Mouse (Mus musculus) brain, adult 2 months (tissue): ENCODE results near the gene Twist2.

Experiments used
- DNase-seq: peaks from one replicate; pipeline ENCODE4 v3.0.0; 2011; ENCODE audit warnings: low read depth, low spot score

The Twist2 gene

DNA sequence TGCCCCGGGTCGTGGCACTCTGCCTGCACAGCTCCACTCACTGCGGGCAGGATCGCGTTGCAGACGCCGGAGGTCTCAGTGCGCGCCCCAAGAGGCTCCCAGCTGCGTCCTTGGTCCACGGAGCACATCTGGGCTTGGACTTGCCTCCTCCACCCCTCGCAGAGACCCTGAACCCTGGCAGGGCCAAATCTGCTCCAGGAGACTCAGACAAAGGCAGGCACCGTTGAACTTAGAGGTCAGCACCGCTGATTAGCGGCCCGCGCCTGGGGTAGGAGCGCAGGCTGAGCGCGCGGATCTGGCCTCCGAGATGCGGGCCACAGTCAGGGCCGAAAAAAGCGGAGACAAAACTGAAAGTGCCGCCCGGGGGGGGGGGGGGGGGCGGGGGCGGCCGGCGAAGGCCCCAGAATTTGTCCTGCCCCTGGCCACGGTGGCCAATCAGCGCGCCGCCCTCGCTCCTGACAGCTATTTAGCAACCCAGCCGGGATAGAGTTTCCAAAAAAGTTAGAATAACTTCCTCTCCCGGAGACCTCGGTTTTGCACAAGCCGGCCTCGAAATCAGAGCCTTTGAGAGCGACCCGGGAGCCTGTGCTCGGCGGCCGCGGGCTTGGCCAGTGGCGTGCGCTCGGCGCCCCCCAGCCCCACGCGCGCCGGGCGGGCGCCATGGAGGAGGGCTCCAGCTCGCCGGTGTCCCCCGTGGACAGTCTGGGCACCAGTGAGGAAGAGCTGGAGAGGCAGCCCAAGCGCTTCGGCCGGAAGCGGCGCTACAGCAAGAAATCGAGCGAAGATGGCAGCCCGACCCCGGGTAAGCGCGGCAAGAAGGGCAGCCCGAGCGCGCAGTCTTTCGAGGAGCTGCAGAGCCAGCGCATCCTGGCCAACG is at the start of gene Twist2:
Gene Twist2 (plus strand): TSS at position 495 of the 877 bp plus-strand sequence.
- peak; percentile 5 for DNase-seq

GRCm38 (mm10) chr1:91752931-91753330 is 48.3 kb upstream of the Twist2 start:
- peak; percentile 32 for DNase-seq

GRCm38 (mm10) chr1:91755102-91755501 is 46.2 kb upstream of the Twist2 start:
- DNase-seq: peak; percentile 82

- no peak for DNase-seq
These were observed 44.0 kb upstream of the Twist2 start for GRCm38 (mm10) chr1:91757292-91757691.

GRCm38 (mm10) chr1:91758143-91758542 is 43.1 kb upstream of the Twist2 start:
- DNase-seq: no peak

- DNase-seq: no peak
These were observed 42.4 kb upstream of the Twist2 start for GRCm38 (mm10) chr1:91758600-91759515.

DNA sequence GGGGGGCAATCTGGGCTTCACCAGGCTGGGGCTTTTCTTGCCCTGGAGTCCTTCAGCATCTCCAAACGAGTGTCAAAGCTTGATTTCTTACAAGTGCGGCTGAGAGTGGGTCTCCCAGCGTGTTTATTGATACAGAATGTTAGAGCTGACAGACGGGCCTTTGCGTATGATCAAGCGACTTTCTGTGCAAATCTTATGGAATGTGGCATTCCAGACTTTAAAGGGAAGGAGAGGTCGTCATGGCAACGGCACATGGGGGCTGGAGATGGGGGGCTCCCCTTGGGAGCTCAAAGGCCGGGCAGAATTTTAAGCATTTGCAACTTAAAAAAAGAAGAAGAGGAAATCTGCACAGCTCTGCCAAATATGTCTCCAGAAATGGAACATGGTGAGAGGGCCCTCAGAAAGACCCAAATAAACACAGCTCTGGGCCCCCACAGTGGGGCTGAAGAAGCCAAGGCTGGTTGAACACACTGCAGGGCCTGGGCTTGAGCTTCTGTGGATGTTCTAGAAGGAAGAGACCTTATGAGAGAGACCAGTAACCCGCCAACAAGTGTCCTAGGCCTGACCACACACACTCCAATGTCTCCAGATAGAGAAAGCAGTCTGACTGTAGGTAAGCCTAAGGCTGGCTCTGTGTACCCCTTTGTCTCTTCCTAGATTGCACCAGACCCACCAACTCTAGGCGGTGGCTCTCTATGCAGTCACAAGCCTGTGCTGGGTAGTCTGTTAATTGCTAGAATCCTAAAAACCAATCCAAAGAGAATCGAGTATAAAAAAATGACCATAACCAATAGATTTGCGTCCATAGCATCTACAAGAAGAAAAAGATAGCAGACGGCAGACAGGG is 40.9 kb upstream of the Twist2 start:
- DNase-seq: peak; percentile 22

GRCm38 (mm10) chr1:91762528-91763091 is 38.7 kb upstream of the Twist2 start:
- no peak for DNase-seq

DNA sequence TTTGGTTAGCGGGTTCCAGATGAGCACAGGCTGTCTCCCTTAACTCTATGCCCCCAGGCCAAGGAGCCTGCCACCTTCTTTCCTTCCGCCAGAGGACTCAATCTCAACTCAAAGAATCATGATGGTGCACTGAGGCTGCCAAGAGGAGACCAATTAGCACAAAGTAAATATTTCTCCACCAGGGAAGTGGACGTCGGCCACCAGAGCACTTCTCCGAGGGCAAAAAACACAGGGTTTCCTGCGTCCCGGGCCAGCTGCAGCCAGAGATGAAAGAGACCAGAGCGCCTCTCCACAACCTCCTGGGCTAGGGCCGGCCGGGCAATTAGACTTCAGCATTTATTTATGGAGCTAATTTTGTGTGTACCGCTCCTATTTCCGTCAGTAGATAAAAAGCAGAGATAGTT is 31.0 kb upstream of the Twist2 start:
- DNase-seq: no peak

GRCm38 (mm10) chr1:91770676-91771075 is 30.6 kb upstream of the Twist2 start:
- DNase-seq: no peak

DNA sequence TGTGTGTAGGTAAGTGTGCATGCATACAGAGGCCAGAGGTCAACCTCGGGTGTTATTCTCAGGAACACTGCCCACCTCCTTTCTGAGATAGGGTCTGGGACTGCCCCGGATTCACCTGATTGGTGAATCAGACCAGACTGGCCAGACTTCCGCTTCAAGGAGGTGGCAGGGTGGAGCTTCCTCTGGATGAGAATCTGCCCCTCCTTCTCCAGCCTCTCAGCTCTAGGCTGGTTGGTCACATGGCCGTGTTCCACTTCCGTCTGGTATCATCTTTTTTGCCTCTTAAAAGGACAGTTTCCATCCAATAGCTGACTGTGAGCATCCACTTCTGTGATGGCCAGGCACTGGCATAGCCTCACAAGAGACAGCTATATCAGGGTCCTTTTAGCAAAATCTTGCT is 24.3 kb upstream of the Twist2 start:
- no peak for DNase-seq

GRCm38 (mm10) chr1:91779819-91780218 is 21.4 kb upstream of the Twist2 start:
- DNase-seq: no peak

- no peak for DNase-seq
These were observed 20.1 kb upstream of the Twist2 start for GRCm38 (mm10) chr1:91781182-91781581.

GRCm38 (mm10) chr1:91784162-91784561 is 17.1 kb upstream of the Twist2 start:
- DNase-seq: no peak

DNA sequence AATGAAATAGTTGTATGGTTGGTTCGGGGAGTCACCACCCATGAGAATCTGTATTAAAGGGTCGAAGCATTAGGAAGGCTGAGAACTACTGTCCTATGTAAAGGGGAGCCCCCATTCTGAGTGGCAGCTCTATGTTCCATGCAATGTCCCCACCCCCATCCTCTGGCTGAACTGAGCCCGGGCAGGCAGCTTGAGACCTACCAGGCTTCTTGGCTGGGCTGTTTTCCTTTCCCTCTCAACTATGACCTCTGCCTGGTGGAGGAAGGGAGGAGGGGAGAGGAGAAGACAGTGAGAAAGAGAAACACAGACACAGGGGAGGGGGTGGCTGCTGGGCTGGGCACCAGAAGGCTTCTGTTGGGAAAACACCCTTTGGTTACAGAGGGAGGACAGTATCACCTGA is 1.9 kb upstream of the Twist2 start:
- DNase-seq: no peak

- no peak for DNase-seq
These were observed 913 bp upstream of the Twist2 start for GRCm38 (mm10) chr1:91800348-91800747.

DNA sequence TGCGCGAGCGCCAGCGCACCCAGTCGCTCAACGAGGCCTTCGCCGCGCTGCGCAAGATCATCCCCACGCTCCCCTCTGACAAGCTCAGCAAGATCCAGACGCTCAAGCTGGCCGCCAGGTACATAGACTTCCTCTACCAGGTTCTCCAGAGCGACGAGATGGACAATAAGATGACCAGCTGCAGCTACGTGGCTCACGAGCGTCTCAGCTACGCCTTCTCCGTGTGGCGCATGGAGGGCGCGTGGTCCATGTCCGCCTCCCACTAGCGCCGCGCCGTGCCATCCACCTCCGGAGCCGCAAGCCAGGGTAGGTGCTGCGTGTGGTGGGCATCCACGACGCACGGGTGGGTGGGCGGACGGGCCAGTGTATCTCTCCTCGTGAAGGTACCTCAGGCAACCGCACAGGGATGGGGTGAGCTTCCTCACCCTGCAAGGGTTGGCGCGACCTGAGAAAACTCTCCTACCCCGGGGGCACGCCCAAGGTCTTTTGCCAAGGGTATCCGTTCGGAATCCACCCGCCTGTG is 644 bp downstream of the Twist2 start:
- peak; percentile 49 for DNase-seq

GRCm38 (mm10) chr1:91802406-91803121 is 1.3 kb downstream of the Twist2 start:
- peak; percentile 5 for DNase-seq

DNA sequence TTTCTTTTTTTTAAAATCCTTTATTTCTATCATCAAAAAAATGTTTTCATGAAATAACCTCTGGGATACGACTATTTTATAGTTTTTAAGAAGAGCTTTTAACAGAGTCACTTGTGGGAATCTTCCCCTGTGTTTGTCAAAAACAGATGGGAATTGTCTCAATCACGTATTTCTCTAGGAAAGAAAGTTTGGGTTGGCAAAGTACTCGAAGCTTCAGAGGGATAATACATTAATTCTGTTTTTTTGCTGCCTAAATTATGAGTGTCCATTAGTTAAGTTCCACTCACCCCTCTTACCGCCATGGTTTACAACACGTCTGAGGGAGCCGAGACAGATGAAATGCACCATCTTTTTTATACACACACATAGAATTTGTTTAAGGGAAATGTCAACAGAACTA is 2.2 kb downstream of the Twist2 start:
- no peak for DNase-seq

DNA sequence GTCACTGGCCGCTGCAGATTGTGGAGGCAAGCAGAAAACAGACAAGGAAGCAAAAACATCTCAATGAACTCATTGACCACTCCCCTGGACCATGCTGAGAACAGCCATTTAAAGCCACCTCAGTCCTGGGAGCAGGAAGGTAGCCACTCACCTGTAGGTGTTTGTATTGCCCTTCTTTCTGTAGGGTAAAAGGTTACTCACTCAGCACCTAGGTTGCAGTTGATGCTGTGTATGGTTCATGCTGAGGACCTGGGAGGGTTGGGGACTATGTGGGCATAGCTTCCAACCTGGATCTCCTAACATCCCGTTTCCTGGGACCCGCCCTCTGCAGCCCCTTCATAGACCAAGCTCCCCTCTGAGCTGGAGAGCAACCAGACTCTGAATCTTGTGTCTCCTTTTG is 14.8 kb downstream of the Twist2 start:
- DNase-seq: no peak
